Mouse (Mus musculus) liver, embryonic 12.5 days (tissue): ENCODE measurements around the gene Fam222a. TPM values are rescaled to one million over a fixed set of nuclear protein-coding genes. Genes with fewer than 3 reads are reported as not detected.

Experiments used
- ATAC-seq: fragments of 200-750 bp; cut with Nextera tagmentation; 2 replicates; pipeline ENCODE4 v1.8.0; 2017; ENCODE audit warnings: moderate number of reproducible peaks, mild to moderate bottlenecking, moderate library complexity
- H3K27ac ChIP-seq: fragments of 300-500 bp; sonication (generic); 2 replicates; pipeline ENCODE4 v1.5.1; 2016; ENCODE audit warnings: mild to moderate bottlenecking
- H3K27me3 ChIP-seq: fragments of 300-500 bp; sonication (generic); replicated peaks from 2 replicates; pipeline ENCODE4 v1.6.1; 2016; ENCODE audit warnings: mild to moderate bottlenecking, moderate library complexity
- H3K36me3 ChIP-seq: fragments of 300-500 bp; sonication (generic); 2 replicates; pipeline ENCODE4 v1.6.1; 2016; ENCODE audit warnings: mild to moderate bottlenecking, moderate library complexity
- H3K4me1 ChIP-seq: fragments of 300-500 bp; sonication (generic); 2 replicates; pipeline ENCODE4 v1.6.1; 2016
- H3K4me2 ChIP-seq: fragments of 300-500 bp; sonication (generic); 2 replicates; pipeline ENCODE4 v1.6.1; 2016; ENCODE audit warnings: mild to moderate bottlenecking, moderate library complexity
- H3K4me3 ChIP-seq: fragments of 300-500 bp; sonication (generic); 2 replicates; pipeline ENCODE4 v1.5.1; 2016; ENCODE audit warnings: mild to moderate bottlenecking, moderate library complexity
- H3K9ac ChIP-seq: fragments of 300-500 bp; sonication (generic); 2 replicates; pipeline ENCODE4 v1.6.1; 2016; ENCODE audit warnings: mild to moderate bottlenecking, moderate library complexity
- H3K9me3 ChIP-seq: fragments of 300-500 bp; sonication (generic); replicated peaks from 2 replicates; pipeline ENCODE4 v1.6.1; 2016; ENCODE audit warnings: mild to moderate bottlenecking, moderate library complexity
- WGBS: fragments of 180-500 bp; shearing (Covaris S2); methylation state at CpG from one replicate; pipeline ENCODE4 v1.1.7; 2016; ENCODE audit not compliant: insufficient replicate concordance; 5-methylcytosine and 5-hydroxymethylcytosine counted together
- polyA plus RNA-seq: library from polyadenylated mRNA; unstranded; fragments of >200 nt; fragmentation: Nextera tagmentation; extraction: Ambion mirVana; gene quantifications from 2 replicates; pipeline ENCODE4 v1.2.1, GENCODE M21; 2016

The Fam222a gene
- polyA plus RNA-seq, 1 experiment from 2014 or later = 1.4 TPM

DNA sequence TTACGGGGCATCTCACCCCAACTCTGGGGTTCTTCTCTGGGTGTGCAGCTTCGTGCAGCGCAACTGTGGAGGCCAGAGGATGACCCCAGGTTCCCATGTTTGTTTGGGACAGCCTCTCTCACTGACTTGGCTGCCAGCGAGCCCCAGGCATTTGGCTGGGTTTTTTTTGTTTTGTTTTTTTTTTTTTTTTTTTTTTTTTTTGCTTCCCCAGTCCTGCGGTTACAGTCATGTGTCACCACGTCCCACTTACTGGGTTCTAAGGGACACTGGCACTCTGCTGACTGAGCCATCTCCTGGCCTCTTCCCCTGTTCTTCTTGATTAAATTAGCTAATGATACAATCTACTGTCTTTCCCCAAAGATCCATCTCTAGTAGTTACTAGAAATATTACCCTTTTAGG is 29.8 kb downstream of the Fam222a start:
- no peak overlapping the region for H3K27ac ChIP-seq
- no peaks in the 10 kb centered on the region for H3K36me3 ChIP-seq
- no peak for ATAC-seq
- H3K9ac ChIP-seq = no peak overlapping the region
- H3K4me3 ChIP-seq = no peak overlapping the region
- H3K4me2 ChIP-seq = no peak overlapping the region
- peaks cover 43% of the 10 kb centered on the region for H3K4me1 ChIP-seq
- no peaks in the 10 kb centered on the region for H3K9me3 ChIP-seq
- peaks cover 15% of the 10 kb centered on the region; the same call in 1 of the 2 replicates for H3K27me3 ChIP-seq
- 35% methylated on average over 6 of the region's 6 CpGs for WGBS

DNA sequence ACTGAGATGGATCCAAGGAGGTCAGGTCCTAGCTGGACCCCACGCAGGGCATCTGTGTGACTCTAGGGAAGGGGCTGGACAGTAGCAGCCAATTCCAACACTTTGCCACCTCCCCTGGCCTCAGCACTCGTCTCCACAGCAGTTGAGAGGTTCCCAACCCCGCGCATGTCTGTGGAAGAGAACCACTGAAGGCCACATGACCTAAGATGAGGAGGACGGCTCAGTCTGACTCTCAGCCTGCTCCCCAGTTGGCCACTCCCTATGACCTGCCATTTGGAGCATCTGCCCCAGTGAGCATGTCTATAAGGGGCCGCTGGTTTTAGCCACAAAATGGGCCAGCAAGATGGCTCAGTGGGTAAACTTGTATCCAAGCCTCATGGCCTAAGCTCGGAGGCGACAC is 34.2 kb downstream of the Fam222a start:
- Histone ChIP-seq H3K9me3 (no peaks in the 10 kb centered on the region), H3K4me1 (peaks cover 4% of the 10 kb centered on the region; the same call in 1 of the 2 replicates), H3K27me3 (no peaks in the 10 kb centered on the region), H3K9ac (no peak overlapping the region), H3K4me3 (no peak overlapping the region), H3K36me3 (no peaks in the 10 kb centered on the region), H3K4me2 (no peak overlapping the region), H3K27ac (no peak overlapping the region)
- 74% methylated on average over 8 of the region's 8 CpGs for WGBS
- no peak for ATAC-seq

DNA sequence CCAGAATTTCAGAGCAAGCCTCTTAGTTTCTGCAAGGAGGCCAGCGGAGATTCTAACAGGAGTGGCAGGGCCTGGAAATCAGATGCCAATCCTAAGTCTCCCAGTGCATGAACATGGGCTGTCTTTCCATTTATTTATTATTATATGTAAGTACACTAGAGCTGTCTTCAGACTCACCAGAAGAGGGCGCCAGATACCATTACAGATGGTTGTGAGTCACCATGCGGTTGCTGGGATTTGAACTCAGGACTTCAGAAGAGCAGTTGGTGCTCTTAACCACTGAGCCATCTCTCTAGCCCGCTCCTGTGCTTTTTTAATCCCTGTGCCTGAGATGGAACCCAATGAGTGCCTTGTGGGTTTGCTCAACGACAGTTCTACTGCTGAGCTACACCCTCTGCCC is 36.2 kb downstream of the Fam222a start:
- no peak overlapping the region for H3K27ac ChIP-seq
- no peak overlapping the region for H3K4me3 ChIP-seq
- 65% methylated on average over 5 of the region's 5 CpGs for WGBS
- ATAC-seq = no peak
- H3K9ac ChIP-seq = no peak overlapping the region
- no peaks in the 10 kb centered on the region for H3K36me3 ChIP-seq
- 0 out of 2 replicates have a peak, but pooled peaks cover 4% of the 10 kb centered on the region for H3K27me3 ChIP-seq
- H3K4me1 ChIP-seq = peaks cover 4% of the 10 kb centered on the region; the same call in 1 of the 2 replicates
- no peaks in the 10 kb centered on the region for H3K9me3 ChIP-seq
- no peak overlapping the region for H3K4me2 ChIP-seq

DNA sequence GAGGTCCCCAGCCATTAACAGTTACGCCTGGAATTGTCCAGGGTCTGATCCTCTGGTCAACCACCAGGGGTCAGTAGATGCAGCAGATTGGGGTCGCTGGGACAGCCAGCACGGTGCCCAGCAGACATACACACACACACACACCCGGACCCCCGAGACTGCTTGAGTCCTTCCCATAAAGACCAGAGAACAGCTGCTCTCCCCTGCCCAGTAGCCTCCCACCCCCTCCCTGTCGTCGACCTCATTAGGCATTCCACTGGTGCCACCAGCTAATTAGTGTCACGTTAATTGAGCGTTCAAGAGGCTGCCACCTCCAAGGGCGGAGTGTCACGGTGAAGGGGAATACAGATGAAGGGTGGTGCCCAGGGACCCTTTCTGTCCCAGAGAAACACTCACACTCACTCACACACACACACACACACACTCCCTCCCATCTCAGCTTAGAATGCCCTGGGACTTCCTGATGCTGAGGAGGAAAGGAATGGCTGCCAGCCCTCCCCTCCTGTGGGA is 37.0 kb downstream of the Fam222a start:
- Histone ChIP-seq H3K4me1 (peaks cover 4% of the 10 kb centered on the region; the same call in 1 of the 2 replicates), H3K4me3 (no peak overlapping the region), H3K36me3 (no peaks in the 10 kb centered on the region), H3K27ac (no peak overlapping the region), H3K27me3 (peaks cover 12% of the 10 kb centered on the region), H3K9ac (no peak overlapping the region), H3K9me3 (no peaks in the 10 kb centered on the region), H3K4me2 (no peak overlapping the region)
- 36% methylated on average over 11 of the region's 11 CpGs for WGBS
- ATAC-seq = no peak

DNA sequence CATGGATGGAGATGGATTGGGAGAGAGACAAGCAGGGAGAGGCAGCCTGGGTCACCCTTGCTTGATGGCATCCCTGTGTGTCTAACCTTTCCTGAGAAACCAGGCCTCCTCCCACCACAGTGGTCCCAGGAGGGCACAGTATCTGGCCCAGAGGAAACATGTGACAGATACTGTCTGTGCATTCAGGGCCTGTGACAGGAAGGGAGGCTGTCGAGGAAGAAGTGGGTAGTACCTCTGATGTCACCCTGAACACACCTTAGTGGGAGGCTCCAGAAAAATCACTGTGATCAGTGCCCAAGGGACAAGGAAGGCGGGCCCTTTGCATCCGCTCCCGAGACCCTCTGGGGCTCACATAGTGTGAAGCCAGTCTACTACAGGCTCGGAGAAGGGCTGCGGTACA is 38.2 kb downstream of the Fam222a start:
- no peak overlapping the region for H3K4me2 ChIP-seq
- H3K9me3 ChIP-seq = no peaks in the 10 kb centered on the region
- H3K4me1 ChIP-seq = peaks cover 6% of the 10 kb centered on the region
- 0 out of 2 replicates have a peak, but pooled peaks cover 2% of the 10 kb centered on the region for H3K36me3 ChIP-seq
- H3K27ac ChIP-seq = no peak overlapping the region
- H3K27me3 ChIP-seq = peaks cover 21% of the 10 kb centered on the region
- no peak for ATAC-seq
- H3K4me3 ChIP-seq = no peak overlapping the region
- H3K9ac ChIP-seq = no peak overlapping the region
- WGBS = 69% methylated on average over 6 of the region's 6 CpGs

DNA sequence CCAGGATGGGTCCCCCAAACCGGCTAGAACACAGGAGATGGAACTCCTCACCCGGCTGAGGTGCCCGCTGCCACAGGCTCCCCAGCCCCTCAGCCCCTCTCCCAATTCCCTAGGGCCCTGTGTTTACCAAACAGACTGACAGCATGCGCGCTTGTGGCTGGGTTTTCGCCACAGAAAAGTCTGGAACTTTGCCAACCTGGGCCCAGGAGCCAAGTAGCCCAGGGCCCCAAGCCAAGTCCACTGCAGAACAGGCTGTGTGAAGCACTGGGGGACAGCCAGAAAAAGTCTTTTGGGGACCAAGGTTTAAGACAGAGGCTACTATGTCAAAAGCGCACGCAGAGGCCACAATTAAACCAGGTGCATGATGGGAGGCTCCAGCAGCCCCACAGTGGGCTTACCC is 39.8 kb downstream of the Fam222a start:
- Histone ChIP-seq H3K4me3 (no peak overlapping the region), H3K27me3 (peaks cover 27% of the 10 kb centered on the region), H3K36me3 (0 out of 2 replicates have a peak, but pooled peaks cover 5% of the 10 kb centered on the region), H3K9me3 (no peaks in the 10 kb centered on the region), H3K4me2 (no peak overlapping the region), H3K27ac (no peak overlapping the region), H3K4me1 (peaks cover 22% of the 10 kb centered on the region), H3K9ac (no peak overlapping the region)
- ATAC-seq = no peak
- WGBS = 69% methylated on average over 8 of the region's 8 CpGs

DNA sequence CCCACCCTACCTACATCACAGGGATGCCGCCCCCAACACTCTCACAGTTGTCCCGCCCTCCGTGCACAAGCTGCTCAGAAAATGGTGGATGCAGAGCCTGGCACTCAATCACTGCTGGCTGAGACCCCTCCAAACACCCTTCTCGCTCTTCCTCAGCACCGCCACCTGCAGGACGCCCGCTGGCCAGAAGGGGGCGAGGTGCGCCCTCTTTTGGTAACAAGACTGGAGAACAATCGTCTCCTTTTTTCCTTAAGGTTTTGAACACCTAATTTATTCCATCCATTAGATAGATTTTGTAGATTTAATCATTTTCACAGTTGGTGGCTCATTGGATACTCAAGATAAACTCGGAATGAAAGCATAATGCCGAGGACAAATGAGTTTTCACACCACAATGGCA is 40.7 kb downstream of the Fam222a start:
- WGBS = 8% methylated on average over 12 of the region's 12 CpGs
- no peak overlapping the region for H3K9ac ChIP-seq
- peaks cover 27% of the 10 kb centered on the region for H3K27me3 ChIP-seq
- no peak for ATAC-seq
- H3K27ac ChIP-seq = no peak overlapping the region
- H3K4me1 ChIP-seq = peaks cover 28% of the 10 kb centered on the region
- H3K36me3 ChIP-seq = 0 out of 2 replicates have a peak, but pooled peaks cover 5% of the 10 kb centered on the region
- H3K4me3 ChIP-seq = no peak overlapping the region
- no peaks in the 10 kb centered on the region for H3K9me3 ChIP-seq
- no peak overlapping the region for H3K4me2 ChIP-seq

DNA sequence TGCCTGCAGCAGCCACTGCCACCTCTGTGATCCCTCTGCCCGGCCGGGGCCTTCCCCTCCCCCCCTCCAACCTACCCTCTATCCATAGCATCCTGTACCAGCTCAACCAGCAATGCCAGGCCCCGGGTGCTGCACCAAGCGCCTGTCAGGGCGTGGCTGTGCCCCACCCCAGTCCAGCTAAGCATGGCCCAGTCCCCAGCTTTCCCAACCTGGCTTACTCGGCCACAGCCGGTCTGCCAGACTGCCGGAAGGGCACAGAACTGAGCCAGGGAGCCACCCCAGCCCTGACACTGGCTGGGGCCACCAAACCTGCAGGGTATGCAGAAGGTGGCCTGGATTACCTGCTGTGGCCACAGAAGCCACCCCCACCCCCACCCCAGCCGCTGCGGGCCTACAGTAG is 43.4 kb downstream of the Fam222a start:
- Histone ChIP-seq H3K9me3 (no peaks in the 10 kb centered on the region), H3K4me1 (peaks cover 54% of the 10 kb centered on the region), H3K9ac (no peak overlapping the region), H3K4me3 (no peak overlapping the region), H3K36me3 (0 out of 2 replicates have a peak, but pooled peaks cover 5% of the 10 kb centered on the region), H3K27ac (no peak overlapping the region), H3K27me3 (peaks cover 27% of the 10 kb centered on the region), H3K4me2 (no peak overlapping the region)
- 79% methylated on average over 10 of the region's 10 CpGs for WGBS
- no peak for ATAC-seq

DNA sequence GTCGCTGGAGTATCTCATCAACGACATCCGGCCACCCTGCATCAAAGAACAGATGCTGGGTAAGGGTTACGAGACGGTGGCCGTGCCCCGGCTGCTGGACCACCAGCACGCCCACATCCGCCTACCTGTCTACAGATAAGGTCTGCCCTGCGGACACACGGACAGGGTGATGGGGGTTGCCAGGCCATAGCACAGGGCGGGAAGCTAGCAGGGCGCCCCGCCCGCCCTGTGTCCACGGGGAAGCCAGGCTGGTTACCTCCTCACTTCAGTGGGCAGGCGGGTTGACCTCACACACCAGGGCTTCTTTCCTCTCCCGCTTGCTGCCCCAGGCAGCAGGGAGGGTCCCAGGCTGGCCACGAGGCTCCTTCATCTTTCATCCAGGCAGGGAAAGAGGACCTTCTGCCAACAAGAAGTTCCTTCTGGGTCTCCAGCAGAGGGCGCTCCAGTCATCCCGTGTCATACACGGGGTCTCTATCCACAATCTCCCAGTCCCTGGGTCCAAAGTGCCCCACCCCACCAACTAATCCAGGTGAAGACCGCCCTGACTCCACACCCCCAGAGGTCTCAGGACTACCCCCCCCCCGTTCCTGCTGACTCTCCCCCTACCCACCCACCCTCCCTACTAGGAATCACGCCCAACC is 44.3 kb downstream of the Fam222a start:
- Histone ChIP-seq H3K9me3 (no peaks in the 10 kb centered on the region), H3K9ac (no peak overlapping the region), H3K4me2 (peak overlapping the region; percentile 31; the same call in 1 of the 2 replicates), H3K4me1 (peaks cover 62% of the 10 kb centered on the region), H3K27ac (no peak overlapping the region), H3K27me3 (peaks cover 27% of the 10 kb centered on the region), H3K36me3 (0 out of 2 replicates have a peak, but pooled peaks cover 5% of the 10 kb centered on the region), H3K4me3 (no peak overlapping the region)
- 41% methylated on average over 24 of the region's 25 CpGs for WGBS
- no peak for ATAC-seq

DNA sequence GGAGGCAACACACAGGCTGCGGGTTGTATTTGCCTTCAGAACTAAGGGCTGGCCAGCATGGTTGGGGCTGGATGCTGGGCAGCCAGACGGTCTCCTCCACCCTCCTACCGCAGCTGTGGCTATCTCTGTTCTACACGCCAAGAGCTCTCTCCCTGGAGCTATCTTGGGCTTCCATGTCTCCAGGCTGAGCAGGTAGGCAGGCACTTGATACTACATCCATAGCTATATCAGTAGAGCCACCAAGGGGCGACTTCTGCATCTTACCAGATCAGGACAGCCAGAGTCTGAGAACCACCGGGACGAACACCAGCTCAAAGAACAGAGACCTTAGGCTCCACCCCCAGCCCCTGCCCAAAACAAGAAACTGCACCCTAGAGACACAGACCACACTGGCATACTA is 47.0 kb downstream of the Fam222a start:
- peak; percentile 88 for ATAC-seq
- 0 out of 2 replicates have a peak overlapping the region, but pooled peaks have one; percentile 7 for H3K4me3 ChIP-seq
- H3K27ac ChIP-seq = peak overlapping the region; percentile 80
- H3K9ac ChIP-seq = 0 out of 2 replicates have a peak overlapping the region, but pooled peaks have one; percentile 6
- no peaks in the 10 kb centered on the region for H3K9me3 ChIP-seq
- H3K27me3 ChIP-seq = peaks cover 23% of the 10 kb centered on the region
- 23% methylated on average over 7 of the region's 7 CpGs for WGBS
- H3K4me1 ChIP-seq = peaks cover 57% of the 10 kb centered on the region
- H3K4me2 ChIP-seq = peak overlapping the region; percentile 52
- 0 out of 2 replicates have a peak, but pooled peaks cover 5% of the 10 kb centered on the region for H3K36me3 ChIP-seq

DNA sequence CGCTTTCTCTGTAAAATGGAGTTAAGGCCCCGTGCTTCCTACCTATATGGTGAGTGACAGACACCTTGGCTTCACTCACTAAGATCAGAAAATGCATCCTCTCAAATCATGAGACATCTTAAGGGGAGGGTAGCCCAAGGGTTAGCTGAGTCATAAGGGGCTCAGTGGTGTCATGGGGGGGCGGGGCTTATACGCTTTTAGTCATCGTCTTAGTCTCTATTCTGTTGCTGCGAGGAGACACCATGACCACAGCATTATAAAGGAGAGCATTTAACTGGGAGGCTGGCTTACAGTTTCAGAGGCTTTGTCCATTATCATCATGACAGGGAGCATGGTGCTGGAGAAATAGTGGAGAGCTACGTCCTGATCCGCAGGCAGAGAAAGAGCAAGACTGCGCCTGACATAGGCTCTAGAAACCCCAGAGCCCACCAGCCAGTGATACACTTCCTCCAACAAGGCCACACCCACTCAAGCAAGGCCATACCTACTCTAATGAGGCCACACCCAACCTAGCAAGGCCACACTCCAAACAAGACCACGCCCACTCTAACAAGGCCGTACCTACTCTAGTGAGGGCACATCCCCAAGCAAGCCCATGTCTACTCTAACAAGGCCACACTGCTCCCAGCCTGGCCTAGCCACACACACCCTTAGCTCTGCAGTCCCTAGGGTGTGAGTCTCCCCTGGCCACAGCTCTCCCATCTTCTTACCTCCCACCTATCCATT is 48.7 kb downstream of the Fam222a start:
- Histone ChIP-seq H3K36me3 (no peaks in the 10 kb centered on the region), H3K27me3 (peaks cover 17% of the 10 kb centered on the region), H3K9ac (no peak overlapping the region), H3K4me2 (peak overlapping the region; percentile 10; the same call in 1 of the 2 replicates), H3K27ac (no peak overlapping the region), H3K4me3 (no peak overlapping the region), H3K9me3 (no peaks in the 10 kb centered on the region), H3K4me1 (peaks cover 51% of the 10 kb centered on the region)
- 60% methylated on average over 11 of the region's 11 CpGs for WGBS
- peak; percentile 43; the same call in 1 of the 2 replicates for ATAC-seq

DNA sequence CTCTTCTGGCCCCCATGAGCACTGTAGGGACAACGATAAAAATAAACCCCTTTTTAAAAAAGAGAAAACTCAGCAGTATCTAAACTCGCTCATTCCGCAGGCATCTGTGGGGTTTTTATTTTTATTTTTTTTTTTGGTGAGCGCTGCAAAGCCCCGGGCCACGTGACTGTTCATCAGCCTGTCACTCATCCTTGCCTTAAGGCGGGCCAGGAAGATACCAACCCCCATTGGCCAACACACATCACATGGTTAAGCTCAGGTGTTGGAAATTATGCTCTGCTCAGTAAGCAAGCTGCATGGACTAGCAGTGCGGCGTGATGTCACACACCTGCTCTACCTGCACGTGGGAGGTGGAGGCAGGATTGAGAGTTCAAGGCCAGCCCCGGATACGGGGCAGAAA is 50.0 kb downstream of the Fam222a start:
- H3K4me3 ChIP-seq = no peak overlapping the region
- no peak overlapping the region for H3K4me2 ChIP-seq
- no peaks in the 10 kb centered on the region for H3K9me3 ChIP-seq
- no peak for ATAC-seq
- peaks cover 30% of the 10 kb centered on the region for H3K27me3 ChIP-seq
- H3K4me1 ChIP-seq = peaks cover 38% of the 10 kb centered on the region
- no peaks in the 10 kb centered on the region for H3K36me3 ChIP-seq
- 61% methylated on average over 12 of the region's 12 CpGs for WGBS
- no peak overlapping the region for H3K27ac ChIP-seq
- H3K9ac ChIP-seq = no peak overlapping the region
